Mouse (Mus musculus) lung, postnatal 0 days (tissue): ENCODE measurements around the gene Stab1.

Experiments
- CTCF ChIP-seq: IDR thresholded peaks from 2 replicates; pipeline ENCODE4 v1.5.1; 2016; ENCODE audit warnings: antibody characterized with exemption, mild to moderate bottlenecking
- EP300 ChIP-seq: IDR thresholded peaks from 2 replicates; pipeline ENCODE4 v1.6.1; 2016; ENCODE audit warnings: antibody characterized with exemption, mild to moderate bottlenecking, control low read depth

DNA sequence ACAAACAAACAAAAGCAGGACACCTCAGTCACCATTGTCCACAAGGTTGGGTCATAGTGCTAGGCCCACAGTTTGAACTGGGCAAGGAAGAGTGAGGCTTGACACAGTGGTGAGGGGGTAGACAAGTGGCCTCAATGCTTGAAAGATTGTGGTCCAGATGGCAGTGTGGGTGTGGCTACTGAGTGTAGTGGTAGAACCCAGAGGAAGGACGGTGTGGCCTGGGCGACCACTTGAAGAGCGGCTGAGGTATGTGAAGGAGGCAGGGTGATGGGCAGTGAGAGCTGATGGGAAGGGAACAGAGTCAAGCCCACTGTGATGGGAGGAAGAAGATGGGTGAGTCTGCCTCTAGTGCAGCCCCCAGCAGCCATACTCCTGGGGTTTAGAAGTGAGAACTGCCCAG is 46.2 kb upstream of the Stab1 start:
- TF ChIP-seq EP300 (no peak), CTCF (no peak)
